Mouse (Mus musculus): ENCODE measurements around the gene Pdlim7. TPM values are rescaled to one million over a fixed set of nuclear protein-coding genes. Genes with fewer than 3 reads are reported as not detected.

Pdlim7 gene
- polyA plus RNA-seq, 1 experiment: 344 TPM

DNA sequence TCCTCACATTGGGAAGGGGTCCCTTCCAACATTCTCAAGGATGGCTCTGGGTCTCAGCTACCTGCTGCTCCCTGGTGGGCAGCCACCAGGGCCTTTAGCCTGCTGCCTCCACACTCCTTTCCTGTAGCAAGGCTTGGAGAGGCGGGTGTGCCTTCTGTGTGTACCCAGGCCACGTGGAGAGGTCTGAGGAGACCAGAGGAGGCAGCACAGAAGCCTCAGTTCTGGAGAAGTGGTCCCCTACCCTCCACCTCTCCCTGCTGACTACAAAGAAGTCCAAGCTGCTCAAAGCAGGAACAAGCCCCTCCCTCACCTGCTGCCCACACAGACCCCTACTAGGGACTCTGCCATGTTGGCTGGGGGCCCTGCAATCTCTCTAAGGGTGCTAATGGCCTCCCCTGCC lies 19.2 kb downstream of the Pdlim7 start:
- no peaks in the 10 kb centered on the region for H3K27me3 ChIP-seq (ENCODE audit: control insufficient read depth, insufficient read depth, insufficient read length)
- no peak overlapping the region for H3ac ChIP-seq (ENCODE audit: control insufficient read depth, insufficient read length, low read depth)
- peaks cover 25% of the 10 kb centered on the region for H3K36me3 ChIP-seq (ENCODE audit: control insufficient read depth, insufficient read depth)
- H3K79me2 ChIP-seq (ENCODE audit: control insufficient read depth, insufficient read depth): no peaks in the 10 kb centered on the region
- TF ChIP-seq MYOG (IDR thresholded peaks at IDR 0.05; ENCODE audit: control insufficient read depth, extremely low read depth, insufficient read length): no peak
- H3K4me3 ChIP-seq (ENCODE audit: insufficient read depth, poor library complexity, severe bottlenecking): no peak overlapping the region
- H3K79me3 ChIP-seq (ENCODE audit: low read depth): no peaks in the 10 kb centered on the region

- H3K27me3 ChIP-seq (ENCODE audit: control insufficient read depth, insufficient read depth, insufficient read length): no peaks in the 10 kb centered on the region
- peaks cover 27% of the 10 kb centered on the region for H3K79me2 ChIP-seq (ENCODE audit: control insufficient read depth, insufficient read depth)
- H3ac ChIP-seq (ENCODE audit: control insufficient read depth, insufficient read length, low read depth): peak within 1 kb of the TSS; percentile 94
- H3K79me3 ChIP-seq (ENCODE audit: low read depth): peaks cover 8% of the 10 kb centered on the region
- H3K4me3 ChIP-seq (ENCODE audit: insufficient read depth, poor library complexity, severe bottlenecking): peak within 1 kb of the TSS; percentile 49
- H3K36me3 ChIP-seq (ENCODE audit: control insufficient read depth, insufficient read depth): no peaks in the 10 kb centered on the region
- TF ChIP-seq CEBPB (IDR thresholded peaks at IDR 0.05; ENCODE audit: low read depth) (no peak), MYOD1 (IDR thresholded peaks at IDR 0.05; ENCODE audit: control insufficient read depth, insufficient read length, low read depth) (peak; percentile 29), MAX (IDR thresholded peaks at IDR 0.05) (no peak), MYOG (IDR thresholded peaks at IDR 0.05; ENCODE audit: control insufficient read depth, extremely low read depth, insufficient read length) (no peak), FOSL1 (IDR thresholded peaks at IDR 0.05; ENCODE audit: insufficient read depth, low read length, poor library complexity, severe bottlenecking) (no peak), CTCF (IDR thresholded peaks at IDR 0.05; ENCODE audit: control insufficient read depth, insufficient read depth, insufficient read length) (no peak), USF1 (IDR thresholded peaks at IDR 0.05; ENCODE audit: low read depth) (no peak)
Observed at GRCm38 (mm10) chr13:55487578-55488498, 25.6 kb downstream of the Pdlim7 start, which contains the start of gene Dbn1. Gene Dbn1 (minus strand): TSS chr13:55488111.

DNA sequence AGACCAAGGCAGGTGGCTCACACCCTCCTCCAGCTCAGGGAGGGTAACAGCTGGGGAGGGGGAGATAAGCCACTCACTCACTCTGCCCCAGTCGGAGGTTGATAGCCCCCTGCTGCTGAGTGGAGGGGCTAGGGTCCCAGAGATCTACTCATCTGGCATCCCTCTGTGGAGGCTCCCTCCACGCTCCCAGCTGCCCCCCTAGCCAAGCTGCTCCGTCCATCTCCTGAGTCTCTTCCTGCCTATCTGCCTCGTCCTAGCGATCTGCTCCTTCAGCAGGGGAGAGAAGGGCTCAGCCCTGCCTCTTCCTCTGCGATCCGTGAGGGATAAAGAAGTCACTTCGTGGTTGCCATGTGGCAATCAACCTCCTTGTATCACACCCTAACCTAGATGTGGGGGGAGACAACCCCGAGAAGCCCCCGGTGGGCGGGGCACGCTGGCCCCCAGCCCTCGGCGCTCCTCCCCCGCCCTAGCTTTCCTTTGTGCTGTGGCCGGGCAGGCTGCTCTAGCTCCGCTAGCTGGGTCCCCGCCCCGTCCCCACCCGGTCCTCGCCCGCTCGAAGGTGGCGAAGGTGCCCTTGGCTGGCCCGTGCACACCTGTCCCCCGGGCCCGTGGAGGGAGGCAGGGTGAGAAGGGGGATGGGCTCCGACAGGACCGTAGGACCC lies 26.4 kb downstream of the Pdlim7 start:
- no peaks in the 10 kb centered on the region for H3K27me3 ChIP-seq (ENCODE audit: control insufficient read depth, insufficient read depth, insufficient read length)
- peaks cover 8% of the 10 kb centered on the region for H3K79me3 ChIP-seq (ENCODE audit: low read depth)
- peaks cover 27% of the 10 kb centered on the region for H3K79me2 ChIP-seq (ENCODE audit: control insufficient read depth, insufficient read depth)
- H3ac ChIP-seq (ENCODE audit: control insufficient read depth, insufficient read length, low read depth): peak overlapping the region; percentile 94
- TF ChIP-seq CEBPB (IDR thresholded peaks at IDR 0.05; ENCODE audit: low read depth) (no peak), MAX (IDR thresholded peaks at IDR 0.05) (no peak), FOSL1 (IDR thresholded peaks at IDR 0.05; ENCODE audit: insufficient read depth, low read length, poor library complexity, severe bottlenecking) (no peak), CTCF (IDR thresholded peaks at IDR 0.05; ENCODE audit: control insufficient read depth, insufficient read depth, insufficient read length) (no peak), MYOG (IDR thresholded peaks at IDR 0.05; ENCODE audit: control insufficient read depth, extremely low read depth, insufficient read length) (no peak), MYOD1 (IDR thresholded peaks at IDR 0.05; ENCODE audit: control insufficient read depth, insufficient read length, low read depth) (no peak), USF1 (IDR thresholded peaks at IDR 0.05; ENCODE audit: low read depth) (no peak)
- peak overlapping the region; percentile 49 for H3K4me3 ChIP-seq (ENCODE audit: insufficient read depth, poor library complexity, severe bottlenecking)
- H3K36me3 ChIP-seq (ENCODE audit: control insufficient read depth, insufficient read depth): no peaks in the 10 kb centered on the region

GRCm38 (mm10) chr13:55486029-55486794 lies 27.3 kb downstream of the Pdlim7 start:
- TF ChIP-seq MYOD1 (IDR thresholded peaks at IDR 0.05; ENCODE audit: control insufficient read depth, insufficient read length, low read depth) (no peak), MYOG (IDR thresholded peaks at IDR 0.05; ENCODE audit: control insufficient read depth, extremely low read depth, insufficient read length) (no peak), CTCF (IDR thresholded peaks at IDR 0.05; ENCODE audit: control insufficient read depth, insufficient read depth, insufficient read length) (no peak), MAX (IDR thresholded peaks at IDR 0.05) (no peak), FOSL1 (IDR thresholded peaks at IDR 0.05; ENCODE audit: insufficient read depth, low read length, poor library complexity, severe bottlenecking) (no peak), USF1 (IDR thresholded peaks at IDR 0.05; ENCODE audit: low read depth) (no peak), CEBPB (IDR thresholded peaks at IDR 0.05; ENCODE audit: low read depth) (no peak)
- Histone ChIP-seq H3K79me3 (ENCODE audit: low read depth) (peaks cover 8% of the 10 kb centered on the region), H3K27me3 (ENCODE audit: control insufficient read depth, insufficient read depth, insufficient read length) (no peaks in the 10 kb centered on the region), H3K36me3 (ENCODE audit: control insufficient read depth, insufficient read depth) (no peaks in the 10 kb centered on the region), H3K79me2 (ENCODE audit: control insufficient read depth, insufficient read depth) (peaks cover 27% of the 10 kb centered on the region), H3K4me3 (ENCODE audit: insufficient read depth, poor library complexity, severe bottlenecking) (peak overlapping the region; percentile 49), H3ac (ENCODE audit: control insufficient read depth, insufficient read length, low read depth) (no peak overlapping the region)

- Histone ChIP-seq H3K27me3 (ENCODE audit: control insufficient read depth, insufficient read depth, insufficient read length) (no peaks in the 10 kb centered on the region), H3K79me3 (ENCODE audit: low read depth) (peaks cover 8% of the 10 kb centered on the region), H3K4me3 (ENCODE audit: insufficient read depth, poor library complexity, severe bottlenecking) (no peak overlapping the region), H3K79me2 (ENCODE audit: control insufficient read depth, insufficient read depth) (peaks cover 27% of the 10 kb centered on the region), H3K36me3 (ENCODE audit: control insufficient read depth, insufficient read depth) (no peaks in the 10 kb centered on the region), H3ac (ENCODE audit: control insufficient read depth, insufficient read length, low read depth) (no peak overlapping the region)
- TF ChIP-seq MYOD1 (IDR thresholded peaks at IDR 0.05; ENCODE audit: control insufficient read depth, insufficient read length, low read depth) (peak; percentile 24), FOSL1 (IDR thresholded peaks at IDR 0.05; ENCODE audit: insufficient read depth, low read length, poor library complexity, severe bottlenecking) (no peak), MYOG (IDR thresholded peaks at IDR 0.05; ENCODE audit: control insufficient read depth, extremely low read depth, insufficient read length) (no peak)
Observed at GRCm38 (mm10) chr13:55484520-55485088, 28.9 kb downstream of the Pdlim7 start.
